Mouse (Mus musculus): ENCODE measurements around the gene Ybey.
A peak's percentile ranks its signal among the peaks of the same experiment; 100 is the strongest.

Ybey gene

DNA sequence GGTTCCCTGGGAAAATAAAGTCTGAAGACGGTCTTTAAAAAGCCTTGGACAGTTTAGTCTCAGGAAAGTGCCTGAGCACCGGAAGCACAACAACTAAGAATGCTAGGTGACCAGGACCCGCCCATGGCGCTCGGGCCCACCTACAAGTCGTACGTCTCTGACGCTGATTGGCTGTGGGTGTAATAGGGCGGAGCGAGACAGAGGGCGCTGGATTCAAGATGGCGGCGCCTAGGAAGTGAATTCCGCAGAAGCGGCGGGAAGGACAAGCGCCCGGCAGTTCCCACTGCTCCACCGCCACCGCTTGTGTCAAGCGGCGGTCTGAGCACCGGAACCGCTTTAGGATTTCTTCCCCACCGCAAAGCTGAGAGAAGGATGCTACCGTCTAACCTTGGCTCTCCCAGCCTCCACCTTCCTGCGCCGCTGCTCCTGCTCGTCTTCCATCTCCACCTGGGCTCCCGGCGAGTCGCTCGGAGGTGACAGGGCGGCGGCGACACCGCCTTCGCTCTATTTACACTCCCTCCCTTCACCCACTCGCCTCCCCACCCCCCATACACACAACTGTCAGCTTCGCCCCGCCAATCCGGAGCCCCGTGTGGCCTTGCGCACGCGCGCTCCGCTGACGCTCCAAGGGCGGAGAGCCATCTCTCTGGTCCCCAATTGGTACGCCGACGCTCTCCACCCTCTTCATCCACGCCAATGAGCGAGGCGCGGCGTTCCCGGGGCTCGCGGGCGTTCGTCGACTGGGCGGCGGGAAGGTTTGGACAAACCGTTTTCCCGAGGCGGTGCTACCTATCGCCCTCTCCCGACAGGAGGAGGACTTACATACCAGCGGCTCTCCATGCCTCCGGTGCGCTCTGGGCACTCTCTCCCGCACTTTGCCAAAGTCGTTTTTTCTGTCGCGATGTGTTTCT is 26.5 kb downstream of the Ybey start, which contains the start of gene Pcnt:
Gene Pcnt (minus strand): TSS at position 609 of the 911 bp plus-strand sequence.
- DNase-seq (ENCODE audit: low read depth, low spot score): peak; percentile 99

DNA sequence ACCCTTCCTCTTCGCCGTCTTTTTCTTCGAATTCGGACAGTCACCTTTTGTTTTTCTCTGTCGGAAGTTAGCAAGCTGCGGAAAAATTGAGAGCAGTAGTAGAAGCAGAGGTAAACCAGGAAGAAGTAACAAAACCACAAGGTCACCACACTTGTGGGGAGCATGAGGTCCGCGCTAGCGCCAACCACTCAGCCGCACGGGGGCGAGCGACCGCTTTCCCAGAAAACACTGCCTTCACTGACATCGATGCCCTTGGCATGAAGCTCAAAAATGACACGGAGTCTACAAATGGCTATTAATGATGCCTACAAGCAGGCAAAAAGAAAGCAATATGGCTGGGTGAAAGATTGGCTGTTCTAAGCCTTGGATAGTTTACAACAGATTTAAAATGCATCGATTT is 28.6 kb downstream of the Ybey start, which contains the start of gene AC141477.1:
Gene AC141477.1 (minus strand): TSS at position 164 of the 400 bp plus-strand sequence.
- peak; percentile 44 for DNase-seq (ENCODE audit: low read depth, low spot score)

DNA sequence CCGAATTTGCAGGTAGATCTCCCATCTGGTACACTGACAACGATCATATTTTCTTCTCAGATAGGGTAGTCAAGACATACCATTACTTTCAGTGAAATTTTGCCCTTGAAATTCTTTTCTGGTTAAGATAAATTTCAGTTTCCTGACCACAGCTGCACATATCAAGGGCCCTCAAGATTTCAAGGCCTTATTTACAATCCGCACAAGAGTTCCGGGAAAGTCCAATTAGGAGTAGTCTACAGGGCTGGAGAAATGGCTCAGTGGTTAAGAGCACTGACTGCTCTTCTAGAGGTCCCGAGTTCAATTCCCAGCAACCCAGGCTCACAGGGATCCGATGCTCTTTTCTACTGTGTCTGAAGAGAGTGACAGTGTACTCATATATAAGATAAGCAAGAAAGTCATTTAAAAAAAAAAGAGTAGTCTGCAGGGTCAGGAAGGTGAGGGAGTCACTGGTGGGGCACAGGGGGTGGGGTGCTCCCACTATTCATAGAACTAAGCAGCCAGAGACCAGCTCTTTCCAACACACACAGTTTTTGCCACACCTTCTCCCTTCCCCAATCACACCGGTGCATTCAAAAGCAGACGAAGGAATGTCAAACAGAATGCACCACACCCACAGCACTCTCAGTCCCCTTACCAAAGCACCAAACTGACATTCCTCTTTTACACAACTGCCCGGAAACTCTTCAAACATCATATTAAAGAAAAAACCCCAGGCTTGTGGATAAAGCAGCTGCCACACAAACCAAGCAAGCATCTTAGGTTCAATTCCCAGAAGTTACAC is 29.6 kb downstream of the Ybey start:
- DNase-seq (ENCODE audit: low read depth, low spot score): peak; percentile 96

DNA sequence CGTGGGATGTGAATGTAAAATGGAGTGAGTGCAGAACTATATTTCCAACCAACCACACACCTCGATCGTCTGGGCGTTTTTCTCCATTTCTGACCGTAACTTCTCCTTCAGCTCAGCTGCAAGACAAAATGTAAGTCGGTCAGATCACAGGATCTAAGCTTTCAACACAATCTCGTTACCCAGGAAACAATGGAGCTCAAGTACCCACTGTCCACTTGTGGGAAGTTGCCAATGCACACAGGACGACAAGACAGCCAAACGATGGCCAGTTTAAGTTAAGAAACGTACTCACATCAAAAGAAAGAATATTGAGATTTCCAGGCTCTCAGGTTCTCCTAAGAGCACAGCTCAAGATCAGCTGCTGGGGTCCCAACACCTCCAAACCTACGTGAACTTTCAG is 35.0 kb downstream of the Ybey start:
- no peak for DNase-seq (ENCODE audit: low read depth, low spot score)

- DNase-seq (ENCODE audit: low read depth, low spot score): no peak
Observed at GRCm38 (mm10) chr10:76425674-76426073, 43.2 kb downstream of the Ybey start.

DNA sequence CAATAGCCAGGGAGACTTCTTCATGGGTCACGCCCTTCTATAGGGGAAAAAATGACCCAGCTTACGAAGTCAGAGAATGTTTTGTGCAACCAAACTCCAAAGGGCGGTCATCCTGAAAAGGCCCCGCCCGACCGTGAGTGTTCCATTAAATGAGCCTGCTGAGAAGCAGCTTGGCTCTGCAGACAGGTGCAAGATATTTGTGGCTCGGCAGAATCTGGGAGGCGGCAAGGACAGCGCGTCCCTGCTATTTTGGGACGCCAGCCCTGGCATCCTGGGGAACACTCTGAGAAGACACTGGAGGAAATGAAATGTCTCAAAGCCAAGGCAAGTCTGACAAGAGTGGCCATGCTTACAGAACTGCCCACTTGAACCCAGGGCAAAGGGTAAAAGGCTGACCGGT is 52.1 kb downstream of the Ybey start:
- no peak for DNase-seq (ENCODE audit: low read depth, low spot score)
